Comparison of ENCODE assay signal across 9 mouse cellular contexts in genomic region chr2:130178381-130178705, GRCm38 (mm10). TPM values are rescaled to one million over a fixed set of nuclear protein-coding genes. Genes with fewer than 3 reads are reported as not detected.
DNase-seq lines count a peak whose midpoint lies in the region; ATAC-seq and TF ChIP-seq lines count a peak whose summit lies in the region.
"Had no signal": no experiment of that assay in that cellular context is flagged by ENCODE, and none has a peak within 500 bp of the region (broad histone marks: within the 10 kb centered on the region; RNA-seq: fewer than 3 reads in every experiment).

No protein-coding gene starts in this region.

- no peaks in the 10 kb centered on the region for H3K9me3 ChIP-seq in heart, embryonic 12.5 days (replicated peaks)
- H3K9me3 ChIP-seq in ES-Bruce4 (replicated peaks; ENCODE audit: control insufficient read depth, insufficient read depth, low read length, poor library complexity, severe bottlenecking) = no peaks in the 10 kb centered on the region
- no peaks in the 10 kb centered on the region for H3K9me3 ChIP-seq in erythroblast, embryonic 14.5 days (ENCODE audit: control insufficient read depth, low read length)
- H3K9me3 ChIP-seq in liver, embryonic 11.5 days (ENCODE audit: control insufficient read depth, low read length) = no peaks in the 10 kb centered on the region

- no peak for DNase-seq in heart, postnatal 10 days
- no peak for DNase-seq in liver, embryonic 11.5 days (ENCODE audit: low spot score)
- peak; percentile 11 for DNase-seq in skeletal muscle tissue, adult 2 months (ENCODE audit: low read depth, low spot score)
- DNase-seq in adrenal gland, postnatal 4 days (ENCODE audit: low spot score in 2 of 2) = no peak
- DNase-seq in kidney, adult 8-10 months = no peak

- H3K4me2 ChIP-seq in heart, embryonic 12.5 days = peak overlapping the region; percentile 80
- H3K4me2 ChIP-seq in liver, embryonic 11.5 days = peak overlapping the region; percentile 84

- peaks cover 31% of the 10 kb centered on the region for H3K36me3 ChIP-seq in heart, embryonic 12.5 days
- peaks cover 36% of the 10 kb centered on the region for H3K36me3 ChIP-seq in ES-Bruce4 (ENCODE audit: control insufficient read depth, insufficient read depth, low read length, poor library complexity, severe bottlenecking)
- H3K36me3 ChIP-seq in erythroblast, embryonic 14.5 days (ENCODE audit: control insufficient read depth) = peaks cover 44% of the 10 kb centered on the region
- H3K36me3 ChIP-seq in liver, embryonic 11.5 days (ENCODE audit: control insufficient read depth, insufficient read depth, low read length) = peaks cover 29% of the 10 kb centered on the region

- TF ChIP-seq POLR2A in ES-Bruce4 (IDR thresholded peaks at IDR 0.05; ENCODE audit: insufficient read depth, low read length) = no peak

- peak overlapping the region; percentile 99 for H3K9ac ChIP-seq in heart, embryonic 12.5 days
- peak overlapping the region; percentile 95 for H3K9ac ChIP-seq in ES-Bruce4 (ENCODE audit: low read depth, poor library complexity, severe bottlenecking)
- H3K9ac ChIP-seq in liver, embryonic 11.5 days (ENCODE audit: low read depth, low read length) = peak overlapping the region; percentile 100

- H3K27me3 ChIP-seq in heart, embryonic 12.5 days (replicated peaks) = no peaks in the 10 kb centered on the region
- no peaks in the 10 kb centered on the region for H3K27me3 ChIP-seq in ES-Bruce4 (ENCODE audit: control insufficient read depth, insufficient read depth, low read length, poor library complexity, severe bottlenecking)
- no peaks in the 10 kb centered on the region for H3K27me3 ChIP-seq in erythroblast, embryonic 14.5 days (ENCODE audit: control insufficient read depth)
- no peaks in the 10 kb centered on the region for H3K27me3 ChIP-seq in liver, embryonic 11.5 days (replicated peaks; ENCODE audit: control insufficient read depth, insufficient read depth, low read length)

- intact Hi-C loops in heart, postnatal 10 days (cut with DNase I) = loop anchor here (5.0 kb wide), 2 partner anchors 94 to 376 kb away; partner anchors contain the start of genes Nop56 and Stk35

- peak overlapping the region; percentile 87 for H3K4me3 ChIP-seq in heart, embryonic 12.5 days
- H3K4me3 ChIP-seq in ES-Bruce4 (ENCODE audit: low read depth, low read length) = peak overlapping the region; percentile 99
- peak overlapping the region; percentile 99 for H3K4me3 ChIP-seq in erythroblast, embryonic 14.5 days (replicated peaks)
- peak overlapping the region; percentile 99 for H3K4me3 ChIP-seq in liver, embryonic 11.5 days (ENCODE audit: low read depth, low read length)

- ATAC-seq in heart, embryonic 12.5 days (ENCODE audit: insufficient number of reproducible peaks, low FRiP score) = no peak
- peak; percentile 6; the same call in 1 of the 2 replicates for ATAC-seq in liver, embryonic 11.5 days (replicated peaks; ENCODE audit: low FRiP score)

- WGBS in heart, embryonic 12.5 days = under 1% methylated on average over 11 of the region's 11 CpGs
- under 1% methylated on average over 11 of the region's 11 CpGs for WGBS in liver, embryonic 11.5 days

- no peak for TF ChIP-seq EP300 in ES-Bruce4 (IDR thresholded peaks at IDR 0.05; ENCODE audit: insufficient read depth, low read depth, low read length)

- peak overlapping the region; percentile 93 for H3K27ac ChIP-seq in heart, embryonic 12.5 days (ENCODE audit: poor library complexity, severe bottlenecking)
- H3K27ac ChIP-seq in ES-Bruce4 (ENCODE audit: insufficient read depth, low read length) = no peak overlapping the region
- H3K27ac ChIP-seq in liver, embryonic 11.5 days (ENCODE audit: low read depth, low read length) = peak overlapping the region; percentile 87

- H3K4me1 ChIP-seq in heart, embryonic 12.5 days (replicated peaks) = peaks cover 15% of the 10 kb centered on the region
- H3K4me1 ChIP-seq in ES-Bruce4 (ENCODE audit: control insufficient read depth, insufficient read depth, low read length) = peaks cover 1% of the 10 kb centered on the region
- H3K4me1 ChIP-seq in erythroblast, embryonic 14.5 days (ENCODE audit: control insufficient read depth) = peaks cover 32% of the 10 kb centered on the region
- peaks cover 15% of the 10 kb centered on the region for H3K4me1 ChIP-seq in liver, embryonic 11.5 days (replicated peaks; ENCODE audit: control insufficient read depth, insufficient read depth, low read length)

- no peak for TF ChIP-seq CTCF in ES-Bruce4 (IDR thresholded peaks at IDR 0.05; ENCODE audit: low read depth, low read length)

RNA-seq across cellular contexts. Expression of gene Snrpb, which starts 0.9 kb away (rescaled TPM):
- 386 and 401 TPM in 2 replicates for polyA plus RNA-seq in heart, embryonic 12.5 days (2016; fragmentation: Nextera tagmentation; extraction: Ambion mirVana)
- 100 to 1,000 TPM; 192 to 194 TPM for total RNA-seq in heart, postnatal 10 days (2021)
- polyA plus RNA-seq in ES-Bruce4 (2011; ENCODE audit: insufficient read depth, insufficient read length, low read depth, missing spikeins) = 244 and 254 TPM in 2 replicates
- polyA plus RNA-seq in erythroblast, embryonic 14.5 days (2012) = 43.6 and 46.0 TPM in 2 replicates
- polyA plus RNA-seq in liver, embryonic 11.5 days (2014; fragmentation: Nextera tagmentation; extraction: Ambion mirVana) = 633 and 668 TPM in 2 replicates
- total RNA-seq in adrenal gland, postnatal 4 days (2021) = 100 to 1,000 TPM; 231 to 233 TPM

RNA-seq across cellular contexts. Expression of gene Tmc2, which starts 16.7 kb away (rescaled TPM):
- not detected in 2 replicates for polyA plus RNA-seq in heart, embryonic 12.5 days (2016; fragmentation: Nextera tagmentation; extraction: Ambion mirVana)
- not detected for total RNA-seq in heart, postnatal 10 days (2021)
- not detected in 2 replicates for polyA plus RNA-seq in ES-Bruce4 (2011; ENCODE audit: insufficient read depth, insufficient read length, low read depth, missing spikeins)
- polyA plus RNA-seq in erythroblast, embryonic 14.5 days (2012) = not detected in 2 replicates
- 0.09 and 0.11 TPM in 2 replicates for polyA plus RNA-seq in liver, embryonic 11.5 days (2014; fragmentation: Nextera tagmentation; extraction: Ambion mirVana)
- not detected for total RNA-seq in adrenal gland, postnatal 4 days (2021)
- total RNA-seq: left cerebral cortex, postnatal 25 days had no signal
